Mouse (Mus musculus) CH12.LX (cell line): ENCODE data around the gene Tmem131l.

Experiments used
- BHLHE40 ChIP-seq: IDR thresholded peaks from 2 replicates; pipeline ENCODE4 v1.6.1; 2011; ENCODE audit warnings: mild to moderate bottlenecking, low read depth, low read length, improper control_type of control experiment
- CTCF ChIP-seq, 2 experiments: IDR thresholded peaks in 1 of 2; conservative IDR thresholded peaks in 1 of 2; 2 replicates each; pipeline ENCODE4 v1.5.1; 2011 to 2012; ENCODE audit warnings: low read depth in 2 of 2, low read length in 2 of 2, improper control_type of control experiment in 1 of 2, inconsistent platforms in 1 of 2, mild to moderate bottlenecking in 1 of 2, moderate library complexity in 1 of 2
- E2F4 ChIP-seq: IDR thresholded peaks from 2 replicates; pipeline ENCODE4 v1.6.1; 2011; ENCODE audit warnings: low read depth, low read length, improper control_type of control experiment; ENCODE audit not compliant: insufficient replicate concordance
- GABPA ChIP-seq: IDR thresholded peaks from 2 replicates; pipeline ENCODE4 v1.6.1; 2012; ENCODE audit warnings: low read depth, low read length, improper control_type of control experiment, inconsistent platforms; ENCODE audit not compliant: insufficient replicate concordance
- JUN ChIP-seq: IDR thresholded peaks from 2 replicates; pipeline ENCODE4 v1.6.1; 2011; ENCODE audit warnings: low read depth, mild to moderate bottlenecking, low read length, improper control_type of control experiment, moderate library complexity; ENCODE audit not compliant: insufficient read depth
- JUND ChIP-seq: conservative IDR thresholded peaks from 2 replicates; pipeline ENCODE4 v1.6.1; 2011; ENCODE audit warnings: low read depth, low read length, improper control_type of control experiment
- MAX ChIP-seq: IDR thresholded peaks from 2 replicates; pipeline ENCODE4 v1.6.1; 2011; ENCODE audit warnings: low read length, improper control_type of control experiment
- MXI1 ChIP-seq: IDR thresholded peaks from 2 replicates; pipeline ENCODE4 v1.6.1; 2011; ENCODE audit warnings: mild to moderate bottlenecking, low read depth, low read length, improper control_type of control experiment
- NRF1 ChIP-seq: IDR thresholded peaks from 2 replicates; pipeline ENCODE4 v1.6.1; 2014; ENCODE audit warnings: low read depth, mild to moderate bottlenecking, inconsistent platforms, low read length, improper control_type of control experiment, moderate library complexity
- POLR2A ChIP-seq: IDR thresholded peaks from 2 replicates; pipeline ENCODE4 v1.6.1; 2011; ENCODE audit warnings: low read depth, mild to moderate bottlenecking, improper control_type of control experiment, low read length
- SMC3 ChIP-seq: IDR thresholded peaks from 2 replicates; pipeline ENCODE4 v1.6.1; 2011; ENCODE audit warnings: low read depth, low read length, improper control_type of control experiment
- TCF12 ChIP-seq: IDR thresholded peaks from 2 replicates; pipeline ENCODE4 v1.6.1; 2014; ENCODE audit warnings: low read depth, mild to moderate bottlenecking, inconsistent platforms, low read length, improper control_type of control experiment
- USF1 ChIP-seq: IDR thresholded peaks from 2 replicates; pipeline ENCODE4 v1.6.1; 2014; ENCODE audit warnings: low read depth, mild to moderate bottlenecking, inconsistent platforms, low read length, improper control_type of control experiment

GRCm38 (mm10) chr3:83862956-83863355 is 177.0 kb downstream of the Tmem131l start:
- TF ChIP-seq JUN (peak; percentile 42; the same call in 1 of the 2 replicates), USF1 (no peak), POLR2A (0 out of 2 replicates have a peak, but pooled peaks have one; percentile 31), E2F4 (no peak), TCF12 (0 out of 2 replicates have a peak, but pooled peaks have one; percentile 13), CTCF (conservative IDR thresholded peaks at IDR 0.05 in 1 of 2, IDR thresholded peaks at IDR 0.05 in 1 of 2; ENCODE audit: low read depth in 2 of 2, low read length in 2 of 2) (no peak), BHLHE40 (no peak), SMC3 (no peak), GABPA (no peak), MXI1 (no peak), NRF1 (no peak), JUND (no peak), MAX (no peak)
